Mouse (Mus musculus): Measurements from ENCODE around the gene Draxin. TPM values are rescaled to one million over a fixed set of nuclear protein-coding genes. Genes with fewer than 3 reads are reported as not detected.

Gene Draxin
- polyA plus RNA-seq, 1 experiment from 2014 or later, result not detected

GRCm38 (mm10) chr4:148065702-148066400 lies 64.6 kb downstream of the Draxin start:
- Histone ChIP-seq H3K27me3 (ENCODE audit: control insufficient read depth, insufficient read depth, low read length) (no peaks in the 10 kb centered on the region), H3K4me1 (ENCODE audit: control insufficient read depth, insufficient read depth, low read length) (peaks cover 6% of the 10 kb centered on the region), H3K4me3 (ENCODE audit: low read length) (no peak overlapping the region), H3K4me2 (ENCODE audit: low read depth, low read length) (no peak overlapping the region), H3K9me3 (replicated peaks; ENCODE audit: control insufficient read depth, low read length) (no peaks in the 10 kb centered on the region), H3K36me3 (ENCODE audit: control insufficient read depth, insufficient read depth) (no peaks in the 10 kb centered on the region), H3K27ac (ENCODE audit: low read length) (no peak overlapping the region), H3K9ac (ENCODE audit: low read length) (no peak overlapping the region)
- no peak for ATAC-seq (replicated peaks; ENCODE audit: extremely low read depth, insufficient read depth, low FRiP score)
- WGBS, result 49% methylated on average over 6 of the region's 6 CpGs

- Histone ChIP-seq H3K9me3 (replicated peaks; ENCODE audit: control insufficient read depth, low read length) (no peaks in the 10 kb centered on the region), H3K4me2 (ENCODE audit: low read depth, low read length) (no peak overlapping the region), H3K4me1 (ENCODE audit: control insufficient read depth, insufficient read depth, low read length) (peaks cover 14% of the 10 kb centered on the region), H3K27ac (ENCODE audit: low read length) (no peak overlapping the region), H3K36me3 (ENCODE audit: control insufficient read depth, insufficient read depth) (0 out of 2 replicates have a peak, but pooled peaks cover 2% of the 10 kb centered on the region), H3K9ac (ENCODE audit: low read length) (no peak overlapping the region), H3K27me3 (ENCODE audit: control insufficient read depth, insufficient read depth, low read length) (no peaks in the 10 kb centered on the region), H3K4me3 (ENCODE audit: low read length) (no peak overlapping the region)
- ATAC-seq (replicated peaks; ENCODE audit: extremely low read depth, insufficient read depth, low FRiP score), result no peak
- 84% methylated on average over 9 of the region's 9 CpGs for WGBS
Observed at GRCm38 (mm10) chr4:148061086-148061480, 69.4 kb downstream of the Draxin start.

GRCm38 (mm10) chr4:148060120-148061085 lies 70.1 kb downstream of the Draxin start:
- H3K9ac ChIP-seq (ENCODE audit: low read length), result no peak overlapping the region
- H3K4me3 ChIP-seq (ENCODE audit: low read length), result no peak overlapping the region

GRCm38 (mm10) chr4:148058993-148059392 lies 71.5 kb downstream of the Draxin start:
- Histone ChIP-seq H3K4me1 (ENCODE audit: control insufficient read depth, insufficient read depth, low read length) (peaks cover 12% of the 10 kb centered on the region), H3K9ac (ENCODE audit: low read length) (no peak overlapping the region), H3K36me3 (ENCODE audit: control insufficient read depth, insufficient read depth) (peaks cover 19% of the 10 kb centered on the region), H3K27ac (ENCODE audit: low read length) (no peak overlapping the region), H3K4me3 (ENCODE audit: low read length) (no peak overlapping the region), H3K4me2 (ENCODE audit: low read depth, low read length) (no peak overlapping the region), H3K9me3 (replicated peaks; ENCODE audit: control insufficient read depth, low read length) (no peaks in the 10 kb centered on the region), H3K27me3 (ENCODE audit: control insufficient read depth, insufficient read depth, low read length) (no peaks in the 10 kb centered on the region)
- WGBS, result 93% methylated on average over 6 of the region's 6 CpGs
- ATAC-seq (replicated peaks; ENCODE audit: extremely low read depth, insufficient read depth, low FRiP score), result no peak

More at GRCm38 (mm10) chr4:148060120-148061085, 70.1 kb downstream of the Draxin start:
- Histone ChIP-seq H3K4me2 (ENCODE audit: low read depth, low read length) (no peak overlapping the region), H3K4me1 (ENCODE audit: control insufficient read depth, insufficient read depth, low read length) (peaks cover 12% of the 10 kb centered on the region), H3K9me3 (replicated peaks; ENCODE audit: control insufficient read depth, low read length) (no peaks in the 10 kb centered on the region), H3K27me3 (ENCODE audit: control insufficient read depth, insufficient read depth, low read length) (no peaks in the 10 kb centered on the region), H3K36me3 (ENCODE audit: control insufficient read depth, insufficient read depth) (peaks cover 9% of the 10 kb centered on the region; the same call in 1 of the 2 replicates), H3K27ac (ENCODE audit: low read length) (no peak overlapping the region)
- WGBS, result 39% methylated on average over 13 of the region's 13 CpGs
- no peak for ATAC-seq (replicated peaks; ENCODE audit: extremely low read depth, insufficient read depth, low FRiP score)

GRCm38 (mm10) chr4:148058218-148058819 lies 72.2 kb downstream of the Draxin start:
- H3K4me3 ChIP-seq (ENCODE audit: low read length), result no peak overlapping the region
- 94% methylated on average over 9 of the region's 9 CpGs for WGBS
- H3K4me1 ChIP-seq (ENCODE audit: control insufficient read depth, insufficient read depth, low read length), result peaks cover 12% of the 10 kb centered on the region
- H3K27me3 ChIP-seq (ENCODE audit: control insufficient read depth, insufficient read depth, low read length), result no peaks in the 10 kb centered on the region
- no peak overlapping the region for H3K4me2 ChIP-seq (ENCODE audit: low read depth, low read length)
- no peak for ATAC-seq (replicated peaks; ENCODE audit: extremely low read depth, insufficient read depth, low FRiP score)
- peaks cover 25% of the 10 kb centered on the region for H3K36me3 ChIP-seq (ENCODE audit: control insufficient read depth, insufficient read depth)
- no peak overlapping the region for H3K9ac ChIP-seq (ENCODE audit: low read length)
- no peaks in the 10 kb centered on the region for H3K9me3 ChIP-seq (replicated peaks; ENCODE audit: control insufficient read depth, low read length)
- H3K27ac ChIP-seq (ENCODE audit: low read length), result no peak overlapping the region

GRCm38 (mm10) chr4:148057661-148058209 lies 72.8 kb downstream of the Draxin start:
- Histone ChIP-seq H3K4me2 (ENCODE audit: low read depth, low read length) (no peak overlapping the region), H3K36me3 (ENCODE audit: control insufficient read depth, insufficient read depth) (peaks cover 31% of the 10 kb centered on the region), H3K4me3 (ENCODE audit: low read length) (no peak overlapping the region), H3K9ac (ENCODE audit: low read length) (no peak overlapping the region), H3K4me1 (ENCODE audit: control insufficient read depth, insufficient read depth, low read length) (peaks cover 12% of the 10 kb centered on the region), H3K9me3 (replicated peaks; ENCODE audit: control insufficient read depth, low read length) (no peaks in the 10 kb centered on the region), H3K27ac (ENCODE audit: low read length) (no peak overlapping the region), H3K27me3 (ENCODE audit: control insufficient read depth, insufficient read depth, low read length) (no peaks in the 10 kb centered on the region)
- WGBS, result 60% methylated on average over 5 of the region's 5 CpGs
- no peak for ATAC-seq (replicated peaks; ENCODE audit: extremely low read depth, insufficient read depth, low FRiP score)

GRCm38 (mm10) chr4:148056801-148057200 lies 73.7 kb downstream of the Draxin start:
- peak; percentile 85 for ATAC-seq (replicated peaks; ENCODE audit: extremely low read depth, insufficient read depth, low FRiP score)
- peak overlapping the region; percentile 86 for H3K27ac ChIP-seq (ENCODE audit: low read length)
- H3K4me3 ChIP-seq (ENCODE audit: low read length), result no peak overlapping the region
- peaks cover 12% of the 10 kb centered on the region for H3K4me1 ChIP-seq (ENCODE audit: control insufficient read depth, insufficient read depth, low read length)
- 59% methylated on average over 4 of the region's 4 CpGs for WGBS
- peaks cover 39% of the 10 kb centered on the region for H3K36me3 ChIP-seq (ENCODE audit: control insufficient read depth, insufficient read depth)
- H3K4me2 ChIP-seq (ENCODE audit: low read depth, low read length), result no peak overlapping the region
- H3K9ac ChIP-seq (ENCODE audit: low read length), result 0 out of 2 replicates have a peak overlapping the region, but pooled peaks have one; percentile 4
- no peaks in the 10 kb centered on the region for H3K27me3 ChIP-seq (ENCODE audit: control insufficient read depth, insufficient read depth, low read length)
- no peaks in the 10 kb centered on the region for H3K9me3 ChIP-seq (replicated peaks; ENCODE audit: control insufficient read depth, low read length)

GRCm38 (mm10) chr4:148056246-148056645 lies 74.3 kb downstream of the Draxin start:
- Histone ChIP-seq H3K27ac (ENCODE audit: low read length) (peak overlapping the region; percentile 86), H3K9ac (ENCODE audit: low read length) (0 out of 2 replicates have a peak overlapping the region, but pooled peaks have one; percentile 4)
- WGBS, result 81% methylated on average over 7 of the region's 7 CpGs

More at GRCm38 (mm10) chr4:148056246-148056645, 74.3 kb downstream of the Draxin start:
- H3K9me3 ChIP-seq (replicated peaks; ENCODE audit: control insufficient read depth, low read length), result no peaks in the 10 kb centered on the region
- H3K4me1 ChIP-seq (ENCODE audit: control insufficient read depth, insufficient read depth, low read length), result peaks cover 12% of the 10 kb centered on the region
- no peaks in the 10 kb centered on the region for H3K27me3 ChIP-seq (ENCODE audit: control insufficient read depth, insufficient read depth, low read length)
- no peak for ATAC-seq (replicated peaks; ENCODE audit: extremely low read depth, insufficient read depth, low FRiP score)
- no peak overlapping the region for H3K4me3 ChIP-seq (ENCODE audit: low read length)
- peaks cover 42% of the 10 kb centered on the region for H3K36me3 ChIP-seq (ENCODE audit: control insufficient read depth, insufficient read depth)
- H3K4me2 ChIP-seq (ENCODE audit: low read depth, low read length), result no peak overlapping the region
